Mouse (Mus musculus) frontal cortex, postnatal 10 days (tissue): ENCODE results near the gene Olfr572.

ENCODE experiments used
- DNase-seq, 2 experiments: peaks; one replicate each; pipeline ENCODE4 v3.0.0; 2022; ENCODE audit warnings: low spot score in 2 of 2, mixed read lengths in 1 of 2

The Olfr572 gene

DNA sequence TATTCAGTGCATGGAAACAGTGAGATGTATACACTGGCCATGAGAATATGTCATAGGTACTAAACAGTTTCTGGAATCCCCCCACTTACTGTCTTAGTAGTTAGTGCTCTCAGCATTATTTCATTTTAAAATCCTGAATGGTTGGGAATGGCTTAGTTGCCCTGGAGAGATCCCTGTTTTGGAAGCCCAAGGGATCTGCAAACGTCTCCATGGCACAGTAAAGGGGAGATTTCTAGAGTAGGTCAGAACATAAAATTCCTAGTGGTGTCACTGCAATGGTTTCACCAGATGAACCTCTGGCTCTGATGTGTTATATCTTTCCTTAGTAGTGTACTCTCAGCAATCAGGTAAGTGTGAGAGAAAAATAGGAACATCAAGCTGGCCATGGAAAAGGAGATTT, at the start of gene Olfr572:
Gene Olfr572, plus strand, starts transcription at position 301 of the 400 bp plus-strand sequence.
- DNase-seq = no peak

DNA sequence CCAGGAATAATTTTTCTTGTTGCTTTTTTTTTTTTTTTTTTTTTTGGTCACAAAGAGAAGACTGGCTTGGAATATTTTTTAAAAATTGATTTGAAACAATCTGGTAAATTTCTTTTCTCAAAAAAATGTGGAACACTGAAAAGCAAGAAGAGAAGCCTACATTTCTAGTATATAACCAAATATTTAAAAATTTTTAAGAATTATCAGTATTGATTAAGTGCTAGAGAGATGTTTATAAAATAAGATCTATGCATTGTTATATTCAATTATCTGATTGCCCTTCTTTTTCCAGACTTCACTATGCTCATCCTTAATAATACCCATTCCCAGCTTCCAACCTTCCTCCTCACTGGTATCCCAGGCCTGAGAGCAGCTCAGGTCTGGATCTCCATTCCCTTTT, 47.4 kb upstream of the Olfr572 start, which contains the start of gene Olfr568:
Gene Olfr568, plus strand, starts transcription at position 301 of the 400 bp plus-strand sequence.
- no peak for DNase-seq

DNA sequence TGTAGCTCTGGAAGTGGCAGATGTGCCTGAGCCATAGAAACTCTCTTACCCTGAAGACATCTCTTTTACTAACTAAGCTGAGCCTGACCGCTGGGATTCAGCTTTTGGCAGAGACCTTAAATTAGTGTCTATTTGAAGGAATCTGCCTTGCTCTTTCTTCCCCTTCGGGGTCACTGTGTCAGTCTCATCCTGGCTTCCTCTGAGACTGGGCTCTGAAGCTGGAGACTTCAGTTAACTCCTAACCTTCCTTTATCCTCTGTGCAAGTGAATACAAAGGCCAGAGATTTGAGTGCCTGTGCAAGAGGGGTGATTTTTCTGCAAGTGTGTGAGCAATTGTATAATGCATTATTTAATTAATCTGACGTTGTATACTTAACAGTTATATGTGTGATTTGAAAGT, 33.4 kb upstream of the Olfr572 start, which contains the start of gene Olfr569:
Gene Olfr569, minus strand, starts transcription at position 101 of the 400 bp plus-strand sequence.
- DNase-seq = no peak

DNA sequence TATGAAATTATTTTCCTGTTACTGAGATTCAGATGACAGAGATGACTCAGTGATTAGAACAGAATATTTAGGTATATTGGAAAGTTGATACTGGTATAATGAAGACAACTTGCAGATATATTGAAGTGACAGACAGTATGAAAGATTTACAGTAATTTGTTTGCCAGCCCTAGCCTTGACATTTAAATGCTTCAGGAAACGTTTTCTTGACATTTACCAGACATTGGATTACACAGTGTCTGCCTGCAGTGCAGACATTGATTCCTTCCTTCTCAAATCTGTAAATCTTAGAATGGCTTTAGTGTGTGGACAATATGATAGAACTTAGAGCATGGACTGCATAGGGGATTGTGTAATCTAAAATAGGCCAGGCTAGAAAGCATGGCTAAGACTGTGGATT, 8.9 kb upstream of the Olfr572 start:
- DNase-seq = no peak

DNA sequence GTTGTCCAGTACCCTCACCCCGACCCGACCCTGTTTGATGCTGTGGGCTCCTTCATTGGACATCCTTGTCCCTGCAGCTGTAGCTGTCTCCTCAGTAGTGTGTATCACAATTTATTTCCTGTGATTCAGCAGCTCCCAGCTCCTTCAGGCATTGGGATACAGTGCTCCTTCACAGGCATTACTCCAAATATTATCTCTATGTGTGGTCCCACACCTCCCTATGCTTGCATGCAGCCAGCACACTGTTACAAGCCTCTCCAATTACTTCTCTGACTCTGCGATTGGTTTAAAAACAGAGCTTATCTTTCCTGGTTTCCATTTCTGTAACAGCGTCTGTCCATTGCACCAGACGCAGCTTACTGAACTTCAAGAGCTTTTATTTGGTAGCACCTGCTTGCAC, 7.8 kb upstream of the Olfr572 start:
- DNase-seq = no peak

DNA sequence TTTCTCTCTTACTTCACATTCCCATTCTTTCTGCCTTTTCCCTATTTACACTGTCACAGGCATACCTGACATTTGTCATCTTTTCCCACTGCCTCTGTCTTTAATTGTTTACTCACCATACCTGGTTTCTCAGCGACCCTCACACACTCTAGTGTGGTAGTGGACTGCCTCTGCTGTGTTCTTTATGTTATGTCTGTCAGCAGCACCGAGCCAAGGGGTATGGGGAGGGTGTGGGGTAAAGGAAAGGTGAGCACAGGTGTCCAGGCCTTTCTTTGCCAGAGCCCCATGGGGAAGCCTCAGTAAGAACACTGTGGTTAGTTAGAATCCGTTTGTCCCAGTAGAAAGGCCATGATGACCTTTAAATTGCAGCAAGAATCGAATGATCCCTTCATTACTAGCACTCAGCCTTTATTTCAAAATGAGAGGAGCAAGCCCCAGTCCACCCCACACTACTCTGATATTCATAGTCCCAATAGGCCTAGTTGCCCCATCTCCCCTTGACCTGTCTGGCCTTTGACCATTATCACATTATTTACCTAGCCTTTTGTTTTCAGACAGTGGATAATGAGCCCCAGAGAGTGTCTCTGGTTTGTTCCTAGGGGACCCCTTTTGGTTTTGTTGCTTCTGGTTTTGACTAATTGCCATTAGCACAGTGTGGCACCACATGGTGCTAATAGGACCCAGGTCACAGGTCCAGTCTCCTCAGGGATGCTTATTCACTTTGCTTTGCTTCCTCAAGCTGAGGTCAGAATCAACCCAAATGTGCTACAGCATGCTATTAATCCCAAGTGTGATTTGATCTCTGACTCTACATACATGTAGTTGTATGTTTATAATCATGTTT, 7.0 kb upstream of the Olfr572 start, which contains the start of gene Olfr571:
Gene Olfr571, minus strand, starts transcription at position 505 of the 844 bp plus-strand sequence.
- DNase-seq = no peak

DNA sequence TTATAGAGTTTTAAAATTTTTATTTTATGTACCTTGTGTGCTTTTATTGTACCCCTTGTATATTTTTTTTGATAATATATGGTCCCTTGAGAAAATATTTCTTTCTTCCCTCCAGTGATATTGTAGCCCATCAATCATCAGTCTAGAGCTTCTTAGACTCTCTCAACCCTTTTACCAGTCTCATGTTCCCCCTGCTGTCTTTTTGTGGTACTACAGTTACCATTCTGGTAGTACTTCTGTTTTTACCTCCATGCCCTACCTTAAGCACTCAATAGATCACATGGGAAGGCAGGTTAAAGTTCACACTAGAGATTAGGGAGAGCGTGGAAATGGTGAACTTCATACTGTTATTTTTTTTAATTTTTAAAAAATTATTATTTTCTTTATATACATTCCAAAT, 4.6 kb upstream of the Olfr572 start:
- no peak for DNase-seq

DNA sequence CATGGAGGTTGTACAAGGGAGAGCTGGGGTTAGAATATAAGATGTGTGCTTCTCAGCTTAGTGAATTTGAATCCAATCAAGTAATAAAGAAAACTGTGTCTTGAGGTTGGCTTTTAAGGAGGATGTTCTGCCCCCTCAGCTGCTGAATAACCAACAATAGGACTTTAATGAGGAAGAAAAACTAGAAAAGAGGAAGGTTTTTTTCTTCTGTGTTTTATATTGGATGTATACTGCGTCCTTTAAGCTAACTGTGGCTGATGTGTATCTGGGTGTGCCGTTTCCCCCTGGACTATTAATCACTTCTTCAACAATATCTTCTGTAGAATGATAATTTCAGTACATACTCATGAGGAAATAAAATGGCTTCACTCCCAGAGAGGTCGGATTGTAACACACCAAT, 2.9 kb downstream of the Olfr572 start:
- DNase-seq = no peak

DNA sequence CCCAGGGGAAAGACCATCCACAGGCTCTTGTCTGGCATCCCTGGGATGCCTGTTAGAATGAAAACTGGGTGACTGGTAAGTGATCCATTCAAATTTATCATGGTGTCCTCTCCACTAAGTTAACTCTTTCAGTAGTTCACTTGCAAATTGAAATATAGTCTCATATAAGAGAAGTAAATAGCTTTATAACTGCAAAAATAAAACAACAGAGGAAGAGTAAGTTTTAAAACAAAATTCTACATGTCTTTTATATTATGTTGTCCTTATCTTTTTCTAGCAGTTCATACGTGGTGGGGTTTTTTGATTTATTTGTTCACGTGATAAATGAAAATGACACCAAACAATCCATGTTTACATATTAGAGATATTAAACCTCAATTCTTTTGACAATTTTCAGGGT, 18.3 kb downstream of the Olfr572 start, which contains the start of gene Olfr573-ps1:
Gene Olfr573-ps1, minus strand, starts transcription at position 101 of the 400 bp plus-strand sequence.
- no peak for DNase-seq

DNA sequence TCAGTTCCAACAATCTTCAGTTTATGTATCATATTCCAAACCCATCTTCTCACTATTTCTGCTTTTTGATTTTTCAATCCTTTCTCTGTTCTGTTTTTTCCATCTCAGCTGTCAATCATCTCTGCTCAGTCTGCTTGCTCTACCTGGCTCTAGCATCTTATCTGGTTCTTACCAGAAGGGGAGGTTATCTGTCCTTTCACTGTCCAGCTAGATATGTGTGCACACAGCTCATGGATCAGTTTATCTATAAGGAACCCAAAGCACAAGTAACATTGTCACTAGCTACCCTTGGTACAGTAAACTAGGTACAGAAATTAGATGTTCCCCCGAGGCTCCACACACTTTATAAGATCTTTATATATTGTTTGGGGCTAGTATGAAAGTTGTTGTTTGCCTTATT, 19.2 kb downstream of the Olfr572 start:
- no peak for DNase-seq

DNA sequence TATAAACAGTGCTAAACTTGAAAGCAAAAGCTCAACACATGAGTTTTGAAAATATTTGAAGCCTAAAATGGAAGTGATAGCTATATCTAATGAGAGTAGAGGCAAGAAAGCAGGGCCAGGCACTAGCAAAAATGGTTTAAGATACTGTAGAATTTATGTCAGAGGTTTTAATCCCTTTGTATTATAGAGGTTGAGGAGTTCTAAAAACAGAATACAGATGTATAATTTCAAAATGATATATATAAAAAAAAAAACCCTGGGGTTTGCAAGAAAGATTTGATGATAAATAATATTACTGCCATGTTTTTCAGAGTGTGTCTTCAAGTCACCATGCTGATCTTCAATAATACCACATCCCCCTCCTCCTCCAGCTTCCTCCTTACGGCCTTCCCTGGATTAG, 24.0 kb downstream of the Olfr572 start, which contains the start of gene Olfr574:
Gene Olfr574, plus strand, starts transcription at position 301 of the 400 bp plus-strand sequence.
- DNase-seq = no peak

DNA sequence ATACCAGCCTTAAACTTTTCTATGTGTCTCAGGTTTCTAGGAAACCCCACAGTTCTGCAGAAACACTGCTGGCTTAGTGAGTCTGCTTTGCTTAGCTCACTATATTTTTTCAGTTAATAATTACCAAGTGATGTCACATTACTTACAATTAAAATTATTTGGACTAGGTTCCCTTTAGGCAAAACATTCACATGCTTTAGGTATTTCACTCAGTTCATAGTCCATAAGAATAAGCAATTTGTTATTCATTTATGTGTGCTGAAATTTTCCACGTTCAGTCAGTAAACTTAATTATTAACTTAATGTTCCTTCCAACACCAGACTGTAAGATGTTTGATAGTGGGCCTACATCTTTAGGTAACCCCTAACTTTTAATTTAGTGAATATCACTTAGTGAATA, 26.5 kb downstream of the Olfr572 start:
- DNase-seq = no peak

DNA sequence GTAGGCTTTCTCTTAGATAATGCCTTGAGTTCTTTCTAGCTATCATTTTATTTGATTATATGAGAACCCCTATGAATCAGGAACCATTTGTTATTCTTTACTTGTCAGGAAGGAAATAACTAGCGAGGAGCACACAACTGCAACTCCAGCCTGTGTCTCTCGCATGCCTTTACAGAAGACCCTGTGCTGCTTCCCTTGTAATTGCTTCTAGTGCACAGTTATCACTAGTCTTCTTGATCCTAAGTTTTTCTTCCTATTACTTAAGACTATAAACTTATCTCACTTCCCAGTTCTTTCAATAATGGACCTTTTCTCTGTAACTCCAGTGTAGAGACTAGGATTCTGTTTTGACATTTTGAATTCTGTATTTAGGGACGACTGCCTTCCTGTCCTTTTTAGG, 33.9 kb downstream of the Olfr572 start:
- no peak for DNase-seq

DNA sequence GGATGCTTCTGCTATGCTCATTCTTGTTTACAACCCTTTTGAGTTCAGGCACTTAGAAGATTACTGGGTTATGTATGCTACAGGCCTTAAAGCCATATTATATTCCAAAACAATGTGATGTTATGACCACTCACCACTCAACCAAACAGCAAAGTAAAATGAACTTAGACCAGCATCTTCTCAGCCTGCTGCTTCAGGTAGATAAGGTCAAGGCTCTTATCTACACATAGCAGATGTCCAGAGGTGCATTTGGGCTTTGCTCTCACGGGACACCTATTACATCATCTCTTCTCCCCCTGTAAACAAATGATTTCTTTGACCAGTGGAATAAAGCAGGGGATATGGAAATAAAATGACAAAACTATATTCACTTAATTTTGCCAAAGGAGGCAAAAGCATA, 34.4 kb downstream of the Olfr572 start, which contains the start of gene Olfr575:
Gene Olfr575, minus strand, starts transcription at position 183 of the 400 bp plus-strand sequence.
- DNase-seq = no peak

DNA sequence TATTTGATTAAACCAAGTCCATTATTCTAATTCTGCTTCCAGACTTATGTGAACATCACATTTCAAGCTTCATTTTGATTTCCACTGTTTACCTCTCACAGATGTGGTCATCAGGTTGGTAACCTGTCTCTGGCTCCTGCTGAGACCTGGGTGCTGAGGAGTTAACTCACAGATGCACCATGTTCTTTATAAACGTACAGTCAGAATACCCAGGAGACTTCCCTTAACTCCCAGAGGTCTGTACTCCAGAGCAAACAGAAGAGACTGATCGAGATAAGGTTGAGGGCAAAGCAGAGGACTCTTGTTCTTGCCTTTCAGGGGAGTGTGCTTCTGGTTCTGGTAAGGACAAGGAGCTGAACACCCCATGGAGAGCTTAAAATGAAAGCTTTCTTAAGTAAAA, 38.2 kb downstream of the Olfr572 start, which contains the start of gene Olfr576:
Gene Olfr576, plus strand, starts transcription at position 301 of the 400 bp plus-strand sequence.
- no peak for DNase-seq

DNA sequence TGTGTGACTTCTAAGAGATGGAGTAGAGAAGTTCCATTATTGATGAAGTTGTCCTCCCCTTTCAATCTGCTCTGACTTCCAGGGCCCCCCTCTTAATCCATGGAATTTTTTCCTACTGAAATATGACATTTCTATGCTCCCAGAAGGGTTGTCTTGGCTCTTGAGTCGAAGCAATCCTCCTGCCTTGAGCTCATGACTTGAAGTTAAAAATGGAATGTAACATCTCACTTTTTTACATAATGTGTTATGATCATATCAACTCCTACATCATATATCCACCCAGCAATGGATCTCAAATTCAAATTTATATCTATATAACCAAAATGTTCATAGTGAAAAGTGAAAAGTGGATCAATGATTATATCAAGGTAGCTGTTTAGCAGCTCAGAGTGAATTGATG, 50.2 kb downstream of the Olfr572 start:
- no peak for DNase-seq

DNA sequence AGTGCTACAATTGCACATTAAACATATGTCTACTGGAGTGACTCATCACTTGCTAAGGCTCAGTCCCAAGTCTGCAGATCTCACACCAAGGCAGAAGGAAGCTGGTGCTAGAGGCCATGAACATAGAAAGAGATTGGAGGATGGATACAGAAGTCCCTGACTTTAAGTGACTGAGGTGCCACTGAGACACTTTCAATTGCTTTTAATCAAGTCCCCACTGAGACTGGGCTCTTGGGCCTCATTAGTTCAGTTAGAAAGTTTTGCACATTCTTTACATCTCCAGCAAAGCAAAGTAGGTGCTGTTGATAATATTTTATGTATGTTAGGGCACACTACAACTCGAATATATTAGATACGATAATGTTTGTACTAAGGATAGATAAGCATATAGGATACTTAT, 51.6 kb downstream of the Olfr572 start, which contains the start of gene Olfr577:
Gene Olfr577, minus strand, starts transcription at position 101 of the 400 bp plus-strand sequence.
- no peak for DNase-seq
